Mouse (Mus musculus): ENCODE measurements at regions not wholly inside any gene's neighbourhood (a gene's known extent, or its start where the extent isn't known, plus 50 kb on each side); places are given as distances from the start of the nearest gene placed in this dataset.

GRCm38 (mm10) chr3:117520461-117520860 is 54.2 kb upstream of the Plppr5 start:
- DNase-seq: no peak

- DNase-seq: no peak
Measured at GRCm38 (mm10) chr3:117508090-117508489, 66.5 kb upstream of the Plppr5 start.

- no peak for DNase-seq
Measured at GRCm38 (mm10) chr3:117506151-117506723, 68.4 kb upstream of the Plppr5 start.

- DNase-seq: no peak
Measured at GRCm38 (mm10) chr3:117501107-117501506, 73.5 kb upstream of the Plppr5 start.

- DNase-seq: no peak
Measured at GRCm38 (mm10) chr3:117498138-117498897, 76.3 kb upstream of the Plppr5 start.

- no peak for DNase-seq
Measured at GRCm38 (mm10) chr3:117494118-117494517, 80.5 kb upstream of the Plppr5 start.

GRCm38 (mm10) chr3:117487281-117488027 is 87.2 kb upstream of the Plppr5 start:
- no peak for DNase-seq

- DNase-seq: no peak
Measured at GRCm38 (mm10) chr3:117486351-117486750, 88.3 kb upstream of the Plppr5 start.

GRCm38 (mm10) chr3:117480131-117480530 is 94.5 kb upstream of the Plppr5 start:
- DNase-seq: no peak

GRCm38 (mm10) chr3:117459507-117459906 is 98.8 kb upstream of the Plppr4 start:
- no peak for DNase-seq

- DNase-seq: no peak
Measured at GRCm38 (mm10) chr3:117450559-117450958, 89.9 kb upstream of the Plppr4 start.

- DNase-seq: no peak
Measured at GRCm38 (mm10) chr3:117441887-117442286, 81.2 kb upstream of the Plppr4 start.

- DNase-seq: no peak
Measured at GRCm38 (mm10) chr3:117440294-117440693, 79.6 kb upstream of the Plppr4 start.

- peak; percentile 69 to 74 for DNase-seq
Measured at GRCm38 (mm10) chr3:117438473-117439114, 77.9 kb upstream of the Plppr4 start.

- DNase-seq: no peak
Measured at GRCm38 (mm10) chr3:117424526-117424925, 63.9 kb upstream of the Plppr4 start.

GRCm38 (mm10) chr3:117412896-117413747 is 52.4 kb upstream of the Plppr4 start:
- DNase-seq: no peak

Measured in layer of hippocampus, postnatal 36 days (tissue).